Mouse (Mus musculus): Measurements from ENCODE around the gene Aup1.

- TF ChIP-seq SMC3 (IDR thresholded peaks at IDR 0.05; ENCODE audit: low read depth, low read length) (no peak), USF2 (IDR thresholded peaks at IDR 0.05; ENCODE audit: borderline replicate concordance in 1 of 2, insufficient read depth in 1 of 2, low read depth in 1 of 2, low read length in 2 of 2) (no peak), CTCF (IDR thresholded peaks at IDR 0.05 in 2 of 3, conservative IDR thresholded peaks at IDR 0.05 in 1 of 3; ENCODE audit: control insufficient read depth in 1 of 3, insufficient read depth in 1 of 3, low read depth in 2 of 3, low read length in 3 of 3, poor library complexity in 1 of 3, severe bottlenecking in 1 of 3) (no peak), SIN3A (IDR thresholded peaks at IDR 0.05; ENCODE audit: low read length) (no peak), POLR2A (IDR thresholded peaks at IDR 0.05; ENCODE audit: control insufficient read depth in 1 of 2, insufficient read depth in 1 of 2, low read depth in 1 of 2, low read length in 2 of 2, poor library complexity in 1 of 2) (no peak), MYB (IDR thresholded peaks at IDR 0.05; ENCODE audit: low read depth, low read length) (no peak), KAT2A (conservative IDR thresholded peaks at IDR 0.05; ENCODE audit: low read depth, low read length) (no peak), USF1 (IDR thresholded peaks at IDR 0.05; ENCODE audit: low read depth, low read length) (no peak), POLR2AphosphoS5 (IDR thresholded peaks at IDR 0.05; ENCODE audit: borderline replicate concordance, low read depth, low read length) (no peak), UBTF (IDR thresholded peaks at IDR 0.05; ENCODE audit: borderline replicate concordance, insufficient read depth, low read depth, low read length) (no peak), HCFC1 (IDR thresholded peaks at IDR 0.05; ENCODE audit: low read depth, low read length) (no peak), CHD1 (IDR thresholded peaks at IDR 0.05; ENCODE audit: low read depth, low read length) (no peak), JUND (IDR thresholded peaks at IDR 0.05; ENCODE audit: low read depth, low read length) (no peak), EP300 (IDR thresholded peaks at IDR 0.05; ENCODE audit: low read depth in 1 of 2, low read length in 2 of 2) (no peak)
These were observed 33.3 kb upstream of the Aup1 start for GRCm38 (mm10) chr6:83020836-83021593.
